Mouse (Mus musculus) heart, postnatal 0 days (tissue): ENCODE measurements at regions not wholly inside any gene's neighbourhood (a gene's known extent, or its start where the extent isn't known, plus 50 kb on each side); places are given as distances from the start of the nearest gene placed in this dataset.

Experiments
- CTCF ChIP-seq: IDR thresholded peaks from 2 replicates; pipeline ENCODE4 v1.5.1; 2016; ENCODE audit warnings: antibody characterized with exemption, control low read depth, low read depth
- EP300 ChIP-seq: IDR thresholded peaks from 2 replicates; pipeline ENCODE4 v1.6.1; 2016; ENCODE audit warnings: antibody characterized with exemption, low read depth

DNA sequence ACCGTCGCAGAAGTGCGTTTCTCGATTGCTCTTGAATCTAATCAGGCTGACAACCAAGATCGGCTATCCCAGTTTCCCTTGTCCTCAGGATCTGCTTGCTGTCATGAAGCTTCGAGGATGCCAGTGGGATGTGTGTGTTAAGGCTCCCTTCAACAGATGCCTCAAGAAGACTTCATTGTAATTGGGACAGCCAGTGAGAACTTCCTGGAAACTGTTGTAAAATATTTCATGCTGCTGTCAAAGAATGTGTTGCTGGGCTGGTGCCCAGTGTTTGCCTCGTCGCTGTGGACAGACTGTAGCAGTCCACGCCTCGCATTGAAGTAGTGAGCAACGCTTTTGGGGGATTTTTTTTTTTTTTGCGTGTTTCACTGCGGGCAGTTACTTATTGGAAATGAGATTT lies 249.2 kb upstream of the Prox1 start:
- TF ChIP-seq CTCF: no peak
- TF ChIP-seq EP300: no peak
